Comparison of ENCODE assay signal across 8 mouse cellular contexts in the genomic region with DNA sequence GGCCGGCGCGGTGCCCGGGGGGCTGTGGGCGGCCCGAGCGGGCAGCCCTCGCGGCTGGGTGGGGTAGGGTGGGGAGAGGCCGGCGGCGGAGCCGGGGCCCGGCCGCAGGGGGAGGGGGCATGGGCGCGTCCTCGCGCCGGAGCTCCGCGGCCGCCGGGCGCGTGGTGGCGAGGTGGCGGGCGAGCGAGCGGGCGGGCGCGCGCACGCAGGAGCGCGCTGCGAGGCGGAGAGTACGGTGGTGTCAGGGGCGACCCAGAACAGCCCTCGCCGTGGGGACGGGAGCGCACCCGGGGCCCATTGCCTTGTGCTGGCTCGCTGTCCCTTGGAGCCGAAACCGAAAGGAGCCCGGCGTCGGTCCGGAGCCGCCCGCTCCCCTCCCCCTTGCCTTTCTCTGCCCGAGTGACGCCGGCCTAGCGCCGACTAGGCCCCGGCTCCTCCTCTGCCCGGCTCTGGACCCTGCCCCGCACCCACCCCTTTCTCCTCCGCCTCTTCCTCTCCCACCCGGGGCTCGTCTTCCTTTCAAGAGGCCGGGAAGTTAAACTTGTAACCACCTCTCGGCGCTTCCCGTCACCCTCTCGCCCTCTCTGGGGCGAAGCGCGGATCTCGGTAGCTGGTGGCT. TPM values are rescaled to one million over a fixed set of nuclear protein-coding genes. Genes with fewer than 3 reads are reported as not detected.
DNase-seq lines count a peak whose midpoint lies in the region; ATAC-seq and TF ChIP-seq lines count a peak whose summit lies in the region.

No protein-coding gene starts in this region.

- peak overlapping the region; percentile 81 for H3K9ac ChIP-seq in hindbrain, postnatal 0 days (replicated peaks; ENCODE audit: low read length)

- WGBS in hindbrain, postnatal 0 days, result 5% methylated on average over 54 of the region's 76 CpGs

- TF ChIP-seq CTCF in gastrocnemius, adult 2 months (IDR thresholded peaks at IDR 0.05), result no peak
- TF ChIP-seq CTCF in hindbrain, postnatal 0 days (IDR thresholded peaks at IDR 0.05; ENCODE audit: low read depth), result no peak

- ATAC-seq in common myeloid progenitor, adult 5-6 weeks (replicated peaks; ENCODE audit: low read depth, poor library complexity, severe bottlenecking), result peak; percentile 52
- peak; percentile 66 for ATAC-seq in hindbrain, postnatal 0 days
- peak; percentile 41 for ATAC-seq in megakaryocyte progenitor cell, adult 5-6 weeks (replicated peaks; ENCODE audit: poor library complexity)

- no peaks in the 10 kb centered on the region for H3K27me3 ChIP-seq in hindbrain, postnatal 0 days (ENCODE audit: insufficient read depth, low read length)

- H3K27ac ChIP-seq in gastrocnemius, adult 2 months, result peak overlapping the region; percentile 99
- peak overlapping the region; percentile 99 for H3K27ac ChIP-seq in hindbrain, postnatal 0 days

- H3K9me3 ChIP-seq in hindbrain, postnatal 0 days (ENCODE audit: low read length), result no peaks in the 10 kb centered on the region

- intact Hi-C loops in gastrocnemius, adult 2 months (cut with DNase I), result loop anchor here (1.0 to 5.0 kb wide), 3 partner anchors 16 to 78 kb away; partner anchors contain the start of gene Cisd2
- intact Hi-C loops in left cerebral cortex, postnatal 10 days (cut with DNase I), result no loop called here

- DNase-seq in adipocyte (ENCODE audit: low spot score), result peak; percentile 87
- peak; percentile 90 for DNase-seq in gastrocnemius, adult 2 months
- DNase-seq in hindbrain, postnatal 0 days (ENCODE audit: low spot score), result peak; percentile 88
- peak; percentile 59 to 94 for DNase-seq in left cerebral cortex, postnatal 10 days (ENCODE audit: extremely low spot score in 1 of 2, low spot score in 2 of 2)
- peak; percentile 84 for DNase-seq in right cerebral cortex, postnatal 10 days (ENCODE audit: low spot score in 2 of 2)
- peak; percentile 88 for DNase-seq in urinary bladder, postnatal 14 days (ENCODE audit: low spot score)

- H3K4me1 ChIP-seq in hindbrain, postnatal 0 days (ENCODE audit: insufficient read depth, low read length), result no peaks in the 10 kb centered on the region

- H3K4me3 ChIP-seq in gastrocnemius, adult 2 months, result peak overlapping the region; percentile 97
- peak overlapping the region; percentile 96 for H3K4me3 ChIP-seq in hindbrain, postnatal 0 days (ENCODE audit: low read length)

- peak overlapping the region; percentile 77 for H3K4me2 ChIP-seq in hindbrain, postnatal 0 days (ENCODE audit: low read depth, low read length)

- no peaks in the 10 kb centered on the region for H3K36me3 ChIP-seq in hindbrain, postnatal 0 days (ENCODE audit: insufficient read depth, low read length)

RNA-seq across cellular contexts. Expression of gene Ube2d3, which starts 1.1 kb away (rescaled TPM):
- 485 and 753 TPM in 2 replicates for total RNA-seq in common myeloid progenitor, adult 5-6 weeks (2017)
- 100 to 1,000 TPM; 327 TPM for total RNA-seq in gastrocnemius, adult 2 months (2021)
- 581 and 632 TPM in 2 replicates for total RNA-seq in hindbrain, postnatal 0 days (2014; rRNA removed)
- 321 and 336 TPM in 2 replicates for polyA plus RNA-seq in hindbrain, postnatal 0 days (2015; fragmentation: Nextera tagmentation; extraction: Ambion mirVana)
- total RNA-seq in left cerebral cortex, postnatal 10 days (2021), result 100 to 1,000 TPM; 258 to 268 TPM
- 570 and 584 TPM in 2 replicates for total RNA-seq in megakaryocyte progenitor cell, adult 5-6 weeks (2015)
- 744 and 755 TPM in 2 replicates for total RNA-seq in megakaryocyte progenitor cell, adult 5-6 weeks (2017)

RNA-seq across cellular contexts. Expression of gene Cisd2, which starts 15.3 kb away (rescaled TPM):
- total RNA-seq in common myeloid progenitor, adult 5-6 weeks (2017), result 37.4 and 56.9 TPM in 2 replicates
- 10 to 100 TPM; 30.2 to 36.9 TPM for total RNA-seq in gastrocnemius, adult 2 months (2021)
- total RNA-seq in hindbrain, postnatal 0 days (2014; rRNA removed), result 21.2 and 21.7 TPM in 2 replicates
- polyA plus RNA-seq in hindbrain, postnatal 0 days (2015; fragmentation: Nextera tagmentation; extraction: Ambion mirVana), result 46.2 and 46.4 TPM in 2 replicates
- 10 to 100 TPM; 35.5 to 39.5 TPM for total RNA-seq in left cerebral cortex, postnatal 10 days (2021)
- total RNA-seq in megakaryocyte progenitor cell, adult 5-6 weeks (2015), result 51.1 and 55.0 TPM in 2 replicates
- total RNA-seq in megakaryocyte progenitor cell, adult 5-6 weeks (2017), result 34.8 and 39.4 TPM in 2 replicates

RNA-seq across cellular contexts. Expression of gene Manba, which starts 46.4 kb away (rescaled TPM):
- total RNA-seq in common myeloid progenitor, adult 5-6 weeks (2017), result 22.7 and 31.2 TPM in 2 replicates
- total RNA-seq in gastrocnemius, adult 2 months (2021), result 1 to 10 TPM; 2.3 to 5.6 TPM
- total RNA-seq in hindbrain, postnatal 0 days (2014; rRNA removed), result 10.2 and 10.7 TPM in 2 replicates
- polyA plus RNA-seq in hindbrain, postnatal 0 days (2015; fragmentation: Nextera tagmentation; extraction: Ambion mirVana), result 7.0 and 7.7 TPM in 2 replicates
- 1 to 10 TPM; 6.8 to 7.4 TPM for total RNA-seq in left cerebral cortex, postnatal 10 days (2021)
- total RNA-seq in megakaryocyte progenitor cell, adult 5-6 weeks (2015), result 29.1 and 30.4 TPM in 2 replicates
- 30.4 and 33.8 TPM in 2 replicates for total RNA-seq in megakaryocyte progenitor cell, adult 5-6 weeks (2017)

Comparison
In these comparisons a context has a peak if more than half of its experiments do, and no peak if none do; other contexts are left out.
1. Peak in every context shown above with its lines: DNase-seq, ATAC-seq, H3K4me3 ChIP-seq and H3K27ac ChIP-seq.